Mouse (Mus musculus) A20 (cell line): Measurements from ENCODE around the gene Magi1.

ENCODE experiments used
- DNase-seq: peaks from one replicate; pipeline ENCODE4 v3.0.0-alpha.2; 2011; ENCODE audit warnings: low read depth, low spot score

Gene Magi1

GRCm38 (mm10) chr6:94116434-94117432 lies 167.0 kb downstream of the Magi1 start:
- no peak for DNase-seq

GRCm38 (mm10) chr6:94111833-94112232 lies 171.9 kb downstream of the Magi1 start:
- no peak for DNase-seq

GRCm38 (mm10) chr6:94107401-94108107 lies 176.2 kb downstream of the Magi1 start:
- no peak for DNase-seq

GRCm38 (mm10) chr6:94103581-94103980 lies 180.1 kb downstream of the Magi1 start:
- no peak for DNase-seq

GRCm38 (mm10) chr6:94101256-94101655 lies 182.5 kb downstream of the Magi1 start:
- DNase-seq, result no peak

GRCm38 (mm10) chr6:94094924-94095685 lies 188.6 kb downstream of the Magi1 start:
- no peak for DNase-seq

- no peak for DNase-seq
Measured at GRCm38 (mm10) chr6:94092969-94093597, 190.6 kb downstream of the Magi1 start.

GRCm38 (mm10) chr6:94092500-94092899 lies 191.2 kb downstream of the Magi1 start:
- no peak for DNase-seq

GRCm38 (mm10) chr6:94086855-94087254 lies 196.9 kb downstream of the Magi1 start:
- DNase-seq, result no peak

- DNase-seq, result no peak
Measured at GRCm38 (mm10) chr6:94084752-94085151, 199.0 kb downstream of the Magi1 start.

GRCm38 (mm10) chr6:94083459-94083858 lies 200.3 kb downstream of the Magi1 start:
- no peak for DNase-seq

- no peak for DNase-seq
Measured at GRCm38 (mm10) chr6:94080933-94081545, 202.7 kb downstream of the Magi1 start.

GRCm38 (mm10) chr6:94078934-94079333 lies 204.8 kb downstream of the Magi1 start:
- DNase-seq, result no peak

GRCm38 (mm10) chr6:94077013-94077412 lies 206.7 kb downstream of the Magi1 start:
- no peak for DNase-seq

GRCm38 (mm10) chr6:94075990-94076389 lies 207.7 kb downstream of the Magi1 start:
- DNase-seq, result no peak

- no peak for DNase-seq
Measured at GRCm38 (mm10) chr6:94075228-94075627, 208.5 kb downstream of the Magi1 start.

GRCm38 (mm10) chr6:94071676-94072075 lies 212.0 kb downstream of the Magi1 start:
- no peak for DNase-seq

GRCm38 (mm10) chr6:94070702-94071101 lies 213.0 kb downstream of the Magi1 start:
- no peak for DNase-seq

- DNase-seq, result no peak
Measured at GRCm38 (mm10) chr6:94069421-94069820, 214.3 kb downstream of the Magi1 start.

GRCm38 (mm10) chr6:94067741-94068450 lies 215.8 kb downstream of the Magi1 start:
- DNase-seq, result no peak
